Mouse (Mus musculus) embryonic facial prominence, embryonic 15.5 days (tissue): ENCODE measurements around the gene Klhl34. TPM values are rescaled to one million over a fixed set of nuclear protein-coding genes. Genes with fewer than 3 reads are reported as not detected.

Experiments
- ATAC-seq: fragments of 200-750 bp; cut with Nextera tagmentation; 2 replicates; pipeline ENCODE4 v1.8.0; 2017; ENCODE audit warnings: low read depth, moderate TSS enrichment; ENCODE audit not compliant: insufficient number of reproducible peaks, low FRiP score, low TSS enrichment
- H3K27ac ChIP-seq: fragments of 300-500 bp; sonication (generic); replicated peaks from 2 replicates; pipeline ENCODE4 v1.5.1; 2015; ENCODE audit warnings: mild to moderate bottlenecking, inconsistent platforms
- H3K27me3 ChIP-seq: fragments of 300-500 bp; sonication (generic); 2 replicates; pipeline ENCODE4 v1.6.1; 2015; ENCODE audit warnings: inconsistent platforms
- H3K36me3 ChIP-seq: fragments of 300-500 bp; sonication (generic); 2 replicates; pipeline ENCODE4 v1.6.1; 2015; ENCODE audit warnings: mild to moderate bottlenecking, inconsistent platforms
- H3K4me1 ChIP-seq: fragments of 300-500 bp; sonication (generic); 2 replicates; pipeline ENCODE4 v1.6.1; 2015; ENCODE audit warnings: inconsistent platforms
- H3K4me2 ChIP-seq: fragments of 300-500 bp; sonication (generic); replicated peaks from 2 replicates; pipeline ENCODE4 v1.6.1; 2015; ENCODE audit warnings: mild to moderate bottlenecking, inconsistent platforms
- H3K4me3 ChIP-seq: fragments of 300-500 bp; sonication (generic); replicated peaks from 2 replicates; pipeline ENCODE4 v1.5.1; 2015; ENCODE audit warnings: mild to moderate bottlenecking, inconsistent platforms
- H3K9ac ChIP-seq: fragments of 300-500 bp; sonication (generic); 2 replicates; pipeline ENCODE4 v1.6.1; 2015; ENCODE audit warnings: inconsistent platforms
- H3K9me3 ChIP-seq: fragments of 300-500 bp; sonication (generic); replicated peaks from 2 replicates; pipeline ENCODE4 v1.6.1; 2016; ENCODE audit warnings: inconsistent platforms
- WGBS: fragments of 180-500 bp; shearing (Covaris S2); methylation state at CpG from one replicate; pipeline ENCODE4 v1.1.7; 2015; 5-methylcytosine and 5-hydroxymethylcytosine counted together
- polyA plus RNA-seq: library from polyadenylated mRNA; unstranded; fragments of >200 nt; fragmentation: Nextera tagmentation; extraction: Ambion mirVana; gene quantifications from 2 replicates; pipeline ENCODE4 v1.2.1, GENCODE M21; 2015

The Klhl34 gene
- 0.64 and 0.93 TPM in 2 replicates for polyA plus RNA-seq

DNA sequence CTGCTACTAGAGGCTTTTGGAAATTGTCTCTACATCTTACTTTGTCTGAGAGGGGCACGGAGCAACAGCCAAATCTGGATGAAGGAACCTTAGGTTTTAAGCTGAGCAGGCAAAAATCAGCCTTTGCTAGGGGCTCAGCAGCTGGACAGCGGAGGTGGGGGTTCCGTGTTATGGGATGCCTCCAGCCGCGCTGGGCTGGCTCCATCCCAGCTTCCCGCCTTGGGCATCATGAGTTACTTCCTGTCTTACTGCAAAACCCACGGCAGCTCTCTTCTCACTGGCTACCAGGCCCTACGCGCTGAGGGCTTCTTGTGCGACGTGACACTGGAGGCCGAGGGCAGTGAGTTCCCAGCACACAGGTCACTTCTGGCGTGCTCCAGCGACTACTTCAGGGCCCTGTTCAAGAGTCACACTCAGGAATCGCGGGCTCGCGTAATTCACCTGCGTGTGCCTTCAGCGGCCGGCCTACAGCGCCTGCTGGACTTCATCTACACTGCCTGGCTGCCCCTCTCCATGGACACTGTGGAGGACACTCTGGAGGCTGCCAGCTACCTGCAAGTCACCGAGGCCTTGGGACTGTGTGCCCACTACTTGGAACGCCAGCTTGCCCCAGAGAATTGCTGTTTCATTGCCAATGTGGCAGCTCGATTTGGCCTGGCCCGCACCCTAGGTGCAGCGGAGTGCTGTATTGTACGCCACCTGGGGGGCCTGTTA, at the start of gene Klhl34:
Klhl34 (plus strand) TSS at position 229 of the 714 bp plus-strand sequence.
- Histone ChIP-seq H3K27me3 (peaks cover 14% of the 10 kb centered on the region), H3K4me1 (0 out of 2 replicates have a peak, but pooled peaks cover 3% of the 10 kb centered on the region), H3K9ac (no peak within 1 kb of the TSS), H3K4me3 (peak within 1 kb of the TSS; percentile 26), H3K27ac (no peak within 1 kb of the TSS), H3K36me3 (no peaks in the 10 kb centered on the region), H3K4me2 (peak within 1 kb of the TSS; percentile 56), H3K9me3 (no peaks in the 10 kb centered on the region)
- ATAC-seq = no peak
- WGBS = 44% methylated on average over 28 of the region's 28 CpGs

DNA sequence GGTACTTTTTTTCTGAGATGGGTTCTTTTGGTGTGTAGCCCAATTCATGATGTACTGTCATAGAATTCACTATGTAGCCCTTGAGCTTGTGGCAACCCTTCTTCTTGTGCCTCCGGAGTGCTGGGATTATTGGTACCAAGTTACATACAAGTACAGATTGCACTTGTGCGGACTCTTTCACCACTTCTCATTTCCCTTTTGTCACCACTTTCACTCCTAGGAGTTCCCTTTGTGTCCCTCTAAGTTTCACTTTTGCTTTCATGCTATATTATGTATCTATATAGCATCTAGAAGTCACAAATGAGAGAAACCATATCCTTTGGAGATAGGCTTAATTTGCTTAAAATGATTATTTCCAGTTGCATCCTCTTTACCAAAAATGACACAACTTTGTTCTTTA, 16.6 kb upstream of the Klhl34 start:
- Histone ChIP-seq H3K36me3 (no peaks in the 10 kb centered on the region), H3K27me3 (no peaks in the 10 kb centered on the region), H3K4me3 (no peak overlapping the region), H3K4me2 (no peak overlapping the region), H3K9ac (no peak overlapping the region), H3K4me1 (no peaks in the 10 kb centered on the region), H3K27ac (no peak overlapping the region), H3K9me3 (no peaks in the 10 kb centered on the region)
- WGBS = 93% methylated on average over 2 of the region's 2 CpGs
- no peak for ATAC-seq

- no peak overlapping the region for H3K27ac ChIP-seq
- H3K4me1 ChIP-seq = no peaks in the 10 kb centered on the region
- H3K27me3 ChIP-seq = no peaks in the 10 kb centered on the region
- no peaks in the 10 kb centered on the region for H3K36me3 ChIP-seq
- H3K4me2 ChIP-seq = no peak overlapping the region
- H3K4me3 ChIP-seq = no peak overlapping the region
- H3K9ac ChIP-seq = no peak overlapping the region
- WGBS = 62% methylated on average over 1 of the region's 1 CpGs
- no peak for ATAC-seq
- H3K9me3 ChIP-seq = no peaks in the 10 kb centered on the region
Measured at GRCm38 (mm10) chrX:157809721-157810120, 8.5 kb upstream of the Klhl34 start.

GRCm38 (mm10) chrX:157817571-157818206, 546 bp upstream of the Klhl34 start:
- no peak overlapping the region for H3K27ac ChIP-seq
- H3K4me3 ChIP-seq = peak overlapping the region; percentile 26
- H3K27me3 ChIP-seq = peaks cover 14% of the 10 kb centered on the region
- no peaks in the 10 kb centered on the region for H3K9me3 ChIP-seq
- H3K9ac ChIP-seq = no peak overlapping the region
- H3K36me3 ChIP-seq = no peaks in the 10 kb centered on the region
- peak overlapping the region; percentile 56 for H3K4me2 ChIP-seq
- H3K4me1 ChIP-seq = 0 out of 2 replicates have a peak, but pooled peaks cover 3% of the 10 kb centered on the region
- WGBS = 18% methylated on average over 30 of the region's 31 CpGs
- ATAC-seq = peak; percentile 39; the same call in 1 of the 2 replicates

DNA sequence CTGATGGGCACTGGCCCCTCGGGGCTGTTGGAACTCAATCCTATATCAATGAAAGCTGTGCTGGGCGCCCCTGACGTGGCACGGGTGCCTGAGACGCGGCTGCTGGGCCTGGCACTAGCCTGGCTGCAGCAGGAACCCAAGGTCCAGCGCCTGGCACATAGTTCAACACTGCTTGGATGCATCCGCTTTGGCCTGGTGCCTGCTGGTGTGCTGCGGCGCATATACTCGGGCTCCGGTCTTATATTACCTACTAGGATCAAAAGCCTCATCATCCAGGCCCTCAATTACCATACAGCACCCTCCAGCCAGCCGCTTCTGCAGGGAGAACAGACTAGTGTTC, 656 bp downstream of the Klhl34 start:
- WGBS = 85% methylated on average over 13 of the region's 13 CpGs
- ATAC-seq = no peak
- Histone ChIP-seq H3K9me3 (no peaks in the 10 kb centered on the region), H3K9ac (no peak overlapping the region), H3K36me3 (no peaks in the 10 kb centered on the region), H3K27me3 (peaks cover 14% of the 10 kb centered on the region), H3K4me2 (no peak overlapping the region), H3K4me1 (0 out of 2 replicates have a peak, but pooled peaks cover 3% of the 10 kb centered on the region), H3K4me3 (no peak overlapping the region), H3K27ac (no peak overlapping the region)

- Histone ChIP-seq H3K4me3 (no peak overlapping the region), H3K9me3 (no peaks in the 10 kb centered on the region), H3K36me3 (no peaks in the 10 kb centered on the region), H3K4me2 (no peak overlapping the region), H3K4me1 (no peaks in the 10 kb centered on the region), H3K27me3 (no peaks in the 10 kb centered on the region), H3K27ac (no peak overlapping the region), H3K9ac (no peak overlapping the region)
- no peak for ATAC-seq
- 65% methylated on average over 4 of the region's 4 CpGs for WGBS
Measured at GRCm38 (mm10) chrX:157829983-157830382, 11.7 kb downstream of the Klhl34 start.

Other genes with a start within 250 kb of the Klhl34 start
- gene Yy2, start 249.4 kb upstream of the Klhl34 start, polyA plus RNA-seq = 2.5 and 3.7 TPM in 2 replicates
- gene Mbtps2, start 219.7 kb upstream of the Klhl34 start, polyA plus RNA-seq = 18.4 and 19.5 TPM in 2 replicates
- 33.5 and 51.8 TPM in 2 replicates for gene Smpx, start 119.5 kb upstream of the Klhl34 start, polyA plus RNA-seq
- gene Cnksr2, start 224.9 kb downstream of the Klhl34 start, polyA plus RNA-seq = 2.4 and 2.5 TPM in 2 replicates